Mouse (Mus musculus): ENCODE measurements at regions not wholly inside any gene's neighbourhood (a gene's known extent, or its start where the extent isn't known, plus 50 kb on each side); places are given as distances from the start of the nearest gene placed in this dataset.

DNA sequence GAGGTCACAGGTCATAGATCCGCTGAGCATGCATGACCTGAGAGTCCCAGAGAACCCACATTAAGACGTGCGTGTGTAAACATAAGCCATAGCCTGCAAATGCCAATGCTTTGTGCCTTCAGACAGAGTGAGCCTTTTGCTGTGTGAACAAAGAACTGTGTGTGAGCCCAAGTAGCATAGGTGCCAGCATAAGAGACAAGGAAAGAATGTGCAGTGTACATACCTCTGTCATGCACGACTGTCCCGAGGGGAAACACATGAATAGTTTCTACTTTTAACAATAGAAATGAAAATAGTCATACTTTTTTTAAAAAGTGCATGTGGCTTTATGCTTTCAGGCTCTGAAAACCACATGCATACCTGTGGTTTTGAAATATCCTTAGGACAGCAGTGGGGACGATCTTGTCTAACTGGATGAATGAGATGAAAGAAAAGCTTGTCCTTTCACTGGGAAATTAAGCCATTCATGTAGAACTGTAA is 484.1 kb upstream of the Mpdz start:
- in situ Hi-C loops (cut with MboI; ENCODE audit: low sequenced_read_pairs in 2 of 2, unreplicated experiment in 2 of 2) = no loop called here
- Histone ChIP-seq H3K4me1 (ENCODE audit: control insufficient read depth in 2 of 2, insufficient read depth in 2 of 2, low read length in 2 of 2, poor library complexity in 1 of 2) (no peaks in the 10 kb centered on the region), H3K27ac (ENCODE audit: insufficient read depth, low read depth, low read length, poor library complexity, severe bottlenecking) (no peak overlapping the region), H3K4me3 (ENCODE audit: insufficient read depth in 1 of 2, low read depth in 1 of 2, low read length in 2 of 2, poor library complexity in 1 of 2, severe bottlenecking in 1 of 2) (no peak overlapping the region), H3K36me3 (ENCODE audit: control insufficient read depth, insufficient read depth, low read length, poor library complexity, severe bottlenecking) (no peaks in the 10 kb centered on the region), H3K9ac (ENCODE audit: insufficient read depth, low read depth, low read length, poor library complexity, severe bottlenecking) (no peak overlapping the region), H3K9me3 (ENCODE audit: control insufficient read depth, insufficient read depth, low read depth, low read length) (no peaks in the 10 kb centered on the region)
- no peak for DNase-seq (ENCODE audit: low read depth, low spot score)
- TF ChIP-seq MAFK (IDR thresholded peaks at IDR 0.05; ENCODE audit: insufficient read depth, low read depth, low read length) = no peak
- TF ChIP-seq CHD2 (IDR thresholded peaks at IDR 0.05; ENCODE audit: low read depth, low read length) = no peak
- TF ChIP-seq ZC3H11A (IDR thresholded peaks at IDR 0.05; ENCODE audit: borderline replicate concordance, low read depth, low read length) = no peak
- no peak for TF ChIP-seq ZNF384 (IDR thresholded peaks at IDR 0.05; ENCODE audit: low read depth, low read length)
- no peak for TF ChIP-seq HCFC1 (IDR thresholded peaks at IDR 0.05; ENCODE audit: borderline replicate concordance, insufficient read depth, low read length)

DNA sequence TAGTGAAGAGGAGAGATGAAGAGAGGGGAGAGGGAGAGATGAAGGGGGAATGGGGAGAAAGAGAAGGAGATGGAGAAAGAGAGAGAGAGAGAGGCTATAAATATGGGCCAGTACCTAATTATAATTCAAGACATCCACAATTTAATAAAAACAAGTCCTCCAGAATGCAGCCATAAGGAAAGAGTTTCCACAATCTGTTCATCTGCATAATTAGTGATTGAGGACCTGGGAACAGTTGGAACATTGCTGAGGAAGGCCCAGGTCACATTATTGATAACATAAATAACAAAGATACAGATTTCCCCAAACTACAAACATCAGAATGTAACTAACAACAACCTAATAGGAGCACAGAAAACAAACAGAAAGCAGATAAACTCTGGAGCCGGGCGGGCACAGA is 483.0 kb upstream of the Mpdz start:
- H3K9me3 ChIP-seq (ENCODE audit: control insufficient read depth, insufficient read depth, low read depth, low read length) = no peaks in the 10 kb centered on the region
- DNase-seq (ENCODE audit: low read depth, low spot score) = no peak
- no peaks in the 10 kb centered on the region for H3K36me3 ChIP-seq (ENCODE audit: control insufficient read depth, insufficient read depth, low read length, poor library complexity, severe bottlenecking)
- in situ Hi-C loops (cut with MboI; ENCODE audit: low sequenced_read_pairs in 2 of 2, unreplicated experiment in 2 of 2) = no loop called here
- no peak overlapping the region for H3K9ac ChIP-seq (ENCODE audit: insufficient read depth, low read depth, low read length, poor library complexity, severe bottlenecking)
- H3K27ac ChIP-seq (ENCODE audit: insufficient read depth, low read depth, low read length, poor library complexity, severe bottlenecking) = no peak overlapping the region
- no peak overlapping the region for H3K4me3 ChIP-seq (ENCODE audit: insufficient read depth in 1 of 2, low read depth in 1 of 2, low read length in 2 of 2, poor library complexity in 1 of 2, severe bottlenecking in 1 of 2)
- TF ChIP-seq HCFC1 (IDR thresholded peaks at IDR 0.05; ENCODE audit: borderline replicate concordance, insufficient read depth, low read length) (no peak), ZNF384 (IDR thresholded peaks at IDR 0.05; ENCODE audit: low read depth, low read length) (no peak), MAFK (IDR thresholded peaks at IDR 0.05; ENCODE audit: insufficient read depth, low read depth, low read length) (no peak), CHD2 (IDR thresholded peaks at IDR 0.05; ENCODE audit: low read depth, low read length) (no peak), ZC3H11A (IDR thresholded peaks at IDR 0.05; ENCODE audit: borderline replicate concordance, low read depth, low read length) (no peak)
- no peaks in the 10 kb centered on the region for H3K4me1 ChIP-seq (ENCODE audit: control insufficient read depth in 2 of 2, insufficient read depth in 2 of 2, low read length in 2 of 2, poor library complexity in 1 of 2)

DNA sequence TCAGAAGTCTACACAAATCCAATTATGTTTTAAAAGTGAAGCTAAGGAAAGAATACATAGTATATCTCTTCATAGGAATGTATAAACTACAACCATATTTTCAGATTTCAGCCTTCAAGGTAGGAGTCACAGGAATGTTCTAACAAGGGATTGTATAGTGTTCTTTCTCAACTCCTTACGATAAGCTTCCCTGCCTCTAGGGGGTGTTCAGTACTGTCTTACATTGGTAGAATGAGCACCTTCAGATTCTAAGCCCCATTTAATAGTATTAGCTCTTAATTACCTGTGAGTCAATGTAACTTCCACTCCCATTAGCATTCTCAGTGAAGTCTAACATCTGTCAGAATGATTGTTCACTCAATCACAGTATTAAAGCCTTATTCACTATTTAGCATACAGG is 481.5 kb upstream of the Mpdz start:
- no peak for DNase-seq (ENCODE audit: low read depth, low spot score)
- TF ChIP-seq ZNF384 (IDR thresholded peaks at IDR 0.05; ENCODE audit: low read depth, low read length) = no peak
- no peak for TF ChIP-seq HCFC1 (IDR thresholded peaks at IDR 0.05; ENCODE audit: borderline replicate concordance, insufficient read depth, low read length)
- no peak for TF ChIP-seq CHD2 (IDR thresholded peaks at IDR 0.05; ENCODE audit: low read depth, low read length)
- TF ChIP-seq MAFK (IDR thresholded peaks at IDR 0.05; ENCODE audit: insufficient read depth, low read depth, low read length) = no peak
- no peak for TF ChIP-seq ZC3H11A (IDR thresholded peaks at IDR 0.05; ENCODE audit: borderline replicate concordance, low read depth, low read length)
- Histone ChIP-seq H3K9me3 (ENCODE audit: control insufficient read depth, insufficient read depth, low read depth, low read length) (no peaks in the 10 kb centered on the region), H3K27ac (ENCODE audit: insufficient read depth, low read depth, low read length, poor library complexity, severe bottlenecking) (no peak overlapping the region), H3K36me3 (ENCODE audit: control insufficient read depth, insufficient read depth, low read length, poor library complexity, severe bottlenecking) (no peaks in the 10 kb centered on the region), H3K9ac (ENCODE audit: insufficient read depth, low read depth, low read length, poor library complexity, severe bottlenecking) (no peak overlapping the region), H3K4me1 (ENCODE audit: control insufficient read depth in 2 of 2, insufficient read depth in 2 of 2, low read length in 2 of 2, poor library complexity in 1 of 2) (no peaks in the 10 kb centered on the region), H3K4me3 (ENCODE audit: insufficient read depth in 1 of 2, low read depth in 1 of 2, low read length in 2 of 2, poor library complexity in 1 of 2, severe bottlenecking in 1 of 2) (no peak overlapping the region)
- in situ Hi-C loops (cut with MboI; ENCODE audit: low sequenced_read_pairs in 2 of 2, unreplicated experiment in 2 of 2) = no loop called here

DNA sequence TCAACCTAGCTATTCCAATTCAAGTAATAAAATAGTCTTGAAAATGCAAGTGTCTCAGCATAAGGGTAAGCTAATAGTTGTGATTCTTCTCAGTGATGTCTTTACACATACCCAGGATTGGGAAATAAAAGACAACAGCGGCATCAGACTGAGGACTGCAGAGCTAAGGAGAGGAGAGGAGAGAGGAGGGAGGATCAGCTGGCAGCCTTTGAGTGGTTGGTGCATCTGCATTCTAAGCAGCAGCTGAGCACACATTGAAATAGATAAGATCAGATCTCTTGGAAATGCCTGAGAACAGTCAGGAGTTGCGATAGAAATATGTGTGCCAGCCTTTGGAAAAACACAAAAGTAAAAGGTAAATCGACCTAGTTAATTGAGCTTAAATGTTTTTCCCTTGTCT is 480.3 kb upstream of the Mpdz start:
- no peak for TF ChIP-seq CHD2 (IDR thresholded peaks at IDR 0.05; ENCODE audit: low read depth, low read length)
- no peak for TF ChIP-seq ZC3H11A (IDR thresholded peaks at IDR 0.05; ENCODE audit: borderline replicate concordance, low read depth, low read length)
- TF ChIP-seq HCFC1 (IDR thresholded peaks at IDR 0.05; ENCODE audit: borderline replicate concordance, insufficient read depth, low read length) = no peak
- TF ChIP-seq MAFK (IDR thresholded peaks at IDR 0.05; ENCODE audit: insufficient read depth, low read depth, low read length) = no peak
- TF ChIP-seq ZNF384 (IDR thresholded peaks at IDR 0.05; ENCODE audit: low read depth, low read length) = no peak
- DNase-seq (ENCODE audit: low read depth, low spot score) = no peak
- no peaks in the 10 kb centered on the region for H3K9me3 ChIP-seq (ENCODE audit: control insufficient read depth, insufficient read depth, low read depth, low read length)
- in situ Hi-C loops (cut with MboI; ENCODE audit: low sequenced_read_pairs in 2 of 2, unreplicated experiment in 2 of 2) = no loop called here
- H3K27ac ChIP-seq (ENCODE audit: insufficient read depth, low read depth, low read length, poor library complexity, severe bottlenecking) = no peak overlapping the region
- no peak overlapping the region for H3K9ac ChIP-seq (ENCODE audit: insufficient read depth, low read depth, low read length, poor library complexity, severe bottlenecking)
- H3K4me1 ChIP-seq (ENCODE audit: control insufficient read depth in 2 of 2, insufficient read depth in 2 of 2, low read length in 2 of 2, poor library complexity in 1 of 2) = no peaks in the 10 kb centered on the region
- no peaks in the 10 kb centered on the region for H3K36me3 ChIP-seq (ENCODE audit: control insufficient read depth, insufficient read depth, low read length, poor library complexity, severe bottlenecking)
- H3K4me3 ChIP-seq (ENCODE audit: insufficient read depth in 1 of 2, low read depth in 1 of 2, low read length in 2 of 2, poor library complexity in 1 of 2, severe bottlenecking in 1 of 2) = no peak overlapping the region

DNA sequence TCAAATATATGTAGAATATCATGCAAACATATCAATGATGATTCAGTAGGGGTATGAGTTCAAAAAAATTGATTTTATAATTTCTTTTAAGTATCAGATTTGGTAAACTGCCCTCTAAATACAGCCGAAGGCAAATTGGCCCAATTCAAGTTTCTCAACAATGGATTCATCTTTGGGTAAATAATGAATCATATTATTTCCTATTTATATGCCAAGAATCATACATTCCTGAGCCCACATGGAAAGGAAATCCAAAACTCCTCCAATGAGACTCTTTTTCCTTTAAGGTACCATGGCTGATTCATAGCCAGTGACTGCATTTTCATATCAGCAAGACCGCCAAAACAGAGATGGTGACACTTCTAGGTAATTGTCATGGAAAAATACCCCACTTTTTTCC is 472.4 kb upstream of the Mpdz start:
- in situ Hi-C loops (cut with MboI; ENCODE audit: low sequenced_read_pairs in 2 of 2, unreplicated experiment in 2 of 2) = no loop called here
- TF ChIP-seq CHD2 (IDR thresholded peaks at IDR 0.05; ENCODE audit: low read depth, low read length) (no peak), ZC3H11A (IDR thresholded peaks at IDR 0.05; ENCODE audit: borderline replicate concordance, low read depth, low read length) (no peak), ZNF384 (IDR thresholded peaks at IDR 0.05; ENCODE audit: low read depth, low read length) (no peak), MAFK (IDR thresholded peaks at IDR 0.05; ENCODE audit: insufficient read depth, low read depth, low read length) (no peak), HCFC1 (IDR thresholded peaks at IDR 0.05; ENCODE audit: borderline replicate concordance, insufficient read depth, low read length) (no peak)

More for the DNA sequence above, 472.4 kb upstream of the Mpdz start:
- Histone ChIP-seq H3K9me3 (ENCODE audit: control insufficient read depth, insufficient read depth, low read depth, low read length) (no peaks in the 10 kb centered on the region), H3K4me3 (ENCODE audit: insufficient read depth in 1 of 2, low read depth in 1 of 2, low read length in 2 of 2, poor library complexity in 1 of 2, severe bottlenecking in 1 of 2) (no peak overlapping the region), H3K27ac (ENCODE audit: insufficient read depth, low read depth, low read length, poor library complexity, severe bottlenecking) (no peak overlapping the region), H3K4me1 (ENCODE audit: control insufficient read depth in 2 of 2, insufficient read depth in 2 of 2, low read length in 2 of 2, poor library complexity in 1 of 2) (no peaks in the 10 kb centered on the region), H3K36me3 (ENCODE audit: control insufficient read depth, insufficient read depth, low read length, poor library complexity, severe bottlenecking) (no peaks in the 10 kb centered on the region), H3K9ac (ENCODE audit: insufficient read depth, low read depth, low read length, poor library complexity, severe bottlenecking) (no peak overlapping the region)
- DNase-seq (ENCODE audit: low read depth, low spot score) = no peak
